Mouse (Mus musculus): Measurements from ENCODE around the gene Htra3. TPM values are rescaled to one million over a fixed set of nuclear protein-coding genes. Genes with fewer than 3 reads are reported as not detected.

Htra3 gene
- polyA plus RNA-seq, 1 experiment from 2014 or later: 5.9 TPM

DNA sequence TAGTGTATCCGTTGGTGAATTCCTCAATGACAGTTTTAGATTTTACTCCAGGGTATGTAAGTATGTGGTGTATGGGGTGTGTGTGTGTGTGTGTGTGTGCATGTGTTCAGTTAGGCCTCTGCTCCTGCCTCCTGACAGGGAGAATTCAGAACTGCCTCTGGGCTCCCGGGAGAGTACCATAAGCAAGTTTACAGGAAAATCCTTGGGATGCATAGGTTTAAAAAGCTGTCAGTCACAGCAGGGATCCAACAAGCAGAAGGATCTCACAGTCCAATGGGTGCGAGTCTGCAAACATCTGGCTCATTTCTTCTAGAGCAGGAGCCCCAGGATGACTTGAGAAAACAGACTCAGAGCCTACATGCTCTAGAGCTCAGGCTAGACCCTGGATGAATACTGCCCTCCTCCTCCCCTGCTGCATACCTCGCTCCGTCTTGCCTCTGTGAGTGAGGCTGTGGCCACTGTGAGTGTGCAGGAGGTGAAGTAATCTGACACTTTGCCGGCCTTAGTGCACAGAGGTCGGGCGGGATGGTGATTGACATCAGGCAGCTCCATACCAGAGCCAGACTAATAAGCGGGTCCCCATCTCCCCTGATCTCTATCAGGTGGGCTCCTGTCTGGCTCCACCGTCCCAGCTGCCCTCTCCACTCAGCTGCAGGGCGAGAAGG is 9.7 kb downstream of the Htra3 start:
- Histone ChIP-seq H3K9me3 (no peaks in the 10 kb centered on the region), H3K4me3 (replicated peaks) (no peak overlapping the region), H3K27me3 (no peaks in the 10 kb centered on the region; the same call in 1 of the 2 replicates), H3K4me2 (no peak overlapping the region), H3K36me3 (replicated peaks) (no peaks in the 10 kb centered on the region), H3K4me1 (no peaks in the 10 kb centered on the region; the same call in 1 of the 2 replicates), H3K27ac (no peak overlapping the region), H3K9ac (no peak overlapping the region)
- WGBS: 31% methylated on average over 11 of the region's 11 CpGs
- ATAC-seq (ENCODE audit: low FRiP score): no peak

DNA sequence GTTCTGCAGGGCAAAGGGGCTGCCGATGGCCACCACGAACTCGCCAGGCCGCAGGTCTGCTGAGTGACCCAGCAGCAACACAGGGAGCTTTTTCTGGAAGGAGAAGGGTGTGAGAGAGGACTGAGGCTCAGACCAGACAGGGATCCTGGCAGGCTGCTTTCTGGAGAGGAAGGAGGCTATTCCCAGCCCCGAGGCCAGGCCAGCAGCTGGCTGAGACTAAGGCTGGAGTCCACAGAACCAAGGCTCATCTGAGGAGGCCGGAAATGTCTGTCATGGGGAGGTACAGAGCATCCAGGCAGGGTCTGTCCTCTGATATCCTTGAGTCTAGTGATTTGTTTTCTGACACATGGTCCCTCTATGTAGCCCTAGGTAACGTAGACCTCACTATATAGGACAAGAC is 13.4 kb downstream of the Htra3 start:
- Histone ChIP-seq H3K4me1 (no peaks in the 10 kb centered on the region; the same call in 1 of the 2 replicates), H3K27me3 (no peaks in the 10 kb centered on the region; the same call in 1 of the 2 replicates), H3K4me2 (no peak overlapping the region), H3K9me3 (no peaks in the 10 kb centered on the region), H3K4me3 (replicated peaks) (no peak overlapping the region), H3K36me3 (replicated peaks) (no peaks in the 10 kb centered on the region), H3K27ac (no peak overlapping the region), H3K9ac (no peak overlapping the region)
- WGBS: 86% methylated on average over 7 of the region's 7 CpGs
- ATAC-seq (ENCODE audit: low FRiP score): no peak

DNA sequence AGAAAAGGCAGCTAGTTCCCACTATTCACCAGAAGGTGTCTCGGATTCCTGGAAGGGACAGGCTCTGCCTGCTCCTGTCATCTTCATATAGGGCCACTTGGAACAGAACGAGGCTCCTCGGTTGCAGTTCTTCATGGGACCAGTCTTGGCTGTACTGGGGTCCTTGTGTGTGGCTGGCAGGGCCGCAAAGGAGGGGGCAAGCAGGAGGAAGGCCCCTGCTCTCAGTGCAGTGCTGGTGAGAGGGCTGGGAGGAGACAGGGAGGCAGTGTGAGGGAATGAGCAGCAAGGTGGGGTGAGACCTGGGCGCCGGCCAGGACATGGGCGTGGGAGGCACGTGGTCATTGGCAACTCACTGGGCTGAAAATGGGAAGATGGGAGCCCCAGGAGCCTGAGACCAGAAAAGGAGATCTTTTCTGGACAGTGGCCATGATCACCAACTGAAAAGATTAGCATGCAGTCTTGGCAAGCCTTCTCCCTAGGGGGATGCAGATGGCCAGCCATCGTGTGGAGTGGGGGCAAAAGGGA is 17.5 kb downstream of the Htra3 start:
- no peak overlapping the region for H3K27ac ChIP-seq
- H3K4me3 ChIP-seq (replicated peaks): no peak overlapping the region
- no peak overlapping the region for H3K9ac ChIP-seq
- 87% methylated on average over 9 of the region's 9 CpGs for WGBS
- ATAC-seq (ENCODE audit: low FRiP score): no peak
- no peaks in the 10 kb centered on the region for H3K27me3 ChIP-seq
- H3K4me2 ChIP-seq: no peak overlapping the region
- no peaks in the 10 kb centered on the region for H3K9me3 ChIP-seq
- H3K4me1 ChIP-seq: no peaks in the 10 kb centered on the region
- no peaks in the 10 kb centered on the region for H3K36me3 ChIP-seq (replicated peaks)

- Histone ChIP-seq H3K27me3 (no peaks in the 10 kb centered on the region), H3K4me3 (replicated peaks) (no peak overlapping the region), H3K4me2 (no peak overlapping the region), H3K9me3 (no peaks in the 10 kb centered on the region), H3K4me1 (no peaks in the 10 kb centered on the region), H3K27ac (no peak overlapping the region), H3K36me3 (replicated peaks) (no peaks in the 10 kb centered on the region), H3K9ac (no peak overlapping the region)
- no peak for ATAC-seq (ENCODE audit: low FRiP score)
- WGBS: 74% methylated on average over 6 of the region's 6 CpGs
These were observed 18.4 kb downstream of the Htra3 start for GRCm38 (mm10) chr5:35661210-35661609.

- WGBS: 60% methylated on average over 3 of the region's 3 CpGs
- no peak overlapping the region for H3K27ac ChIP-seq
- ATAC-seq (ENCODE audit: low FRiP score): no peak
- H3K9ac ChIP-seq: no peak overlapping the region
- no peaks in the 10 kb centered on the region for H3K4me1 ChIP-seq
- no peak overlapping the region for H3K4me3 ChIP-seq (replicated peaks)
- no peaks in the 10 kb centered on the region for H3K9me3 ChIP-seq
- no peaks in the 10 kb centered on the region for H3K27me3 ChIP-seq
- H3K36me3 ChIP-seq (replicated peaks): no peaks in the 10 kb centered on the region
- no peak overlapping the region for H3K4me2 ChIP-seq
These were observed 20.1 kb downstream of the Htra3 start for GRCm38 (mm10) chr5:35659503-35659902.

DNA sequence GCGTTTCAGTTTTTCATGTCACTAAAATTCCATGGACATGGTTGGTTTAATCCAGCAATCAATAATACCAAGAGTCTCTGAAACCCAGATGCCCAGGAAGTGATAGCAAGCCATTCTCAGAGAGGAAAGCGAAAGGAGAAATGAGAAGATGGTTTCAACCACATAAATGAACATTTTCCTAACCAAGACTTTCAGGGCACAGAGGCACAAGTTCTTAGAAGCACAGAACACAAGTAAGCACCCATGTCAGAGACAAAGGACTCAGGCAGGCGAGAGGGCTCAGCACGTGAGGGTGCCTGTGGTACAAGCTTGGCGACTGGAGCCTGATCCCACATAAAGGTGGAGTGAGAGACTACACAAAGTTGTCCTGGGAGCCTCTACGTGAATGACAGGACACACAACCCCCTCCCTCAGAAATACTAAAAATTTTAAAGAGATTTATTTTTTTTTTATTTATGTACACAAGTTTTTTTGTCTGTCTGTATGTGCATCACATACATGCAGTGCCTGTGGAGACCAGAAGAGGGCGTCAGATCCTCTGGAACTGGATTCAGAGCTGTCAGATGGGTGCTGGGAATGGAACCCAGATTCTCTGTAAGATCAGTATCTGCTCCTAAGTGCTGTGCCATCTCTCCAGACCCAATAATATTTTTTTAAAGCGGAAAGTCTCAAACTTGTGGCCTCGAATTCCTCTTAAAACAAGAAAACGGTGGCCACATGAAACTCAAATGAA is 23.7 kb downstream of the Htra3 start:
- Histone ChIP-seq H3K9ac (no peak overlapping the region), H3K9me3 (no peaks in the 10 kb centered on the region), H3K4me3 (replicated peaks) (no peak overlapping the region), H3K27ac (no peak overlapping the region), H3K36me3 (replicated peaks) (no peaks in the 10 kb centered on the region), H3K4me1 (no peaks in the 10 kb centered on the region), H3K4me2 (no peak overlapping the region), H3K27me3 (no peaks in the 10 kb centered on the region)
- no peak for ATAC-seq (ENCODE audit: low FRiP score)
- WGBS: 89% methylated on average over 10 of the region's 10 CpGs

DNA sequence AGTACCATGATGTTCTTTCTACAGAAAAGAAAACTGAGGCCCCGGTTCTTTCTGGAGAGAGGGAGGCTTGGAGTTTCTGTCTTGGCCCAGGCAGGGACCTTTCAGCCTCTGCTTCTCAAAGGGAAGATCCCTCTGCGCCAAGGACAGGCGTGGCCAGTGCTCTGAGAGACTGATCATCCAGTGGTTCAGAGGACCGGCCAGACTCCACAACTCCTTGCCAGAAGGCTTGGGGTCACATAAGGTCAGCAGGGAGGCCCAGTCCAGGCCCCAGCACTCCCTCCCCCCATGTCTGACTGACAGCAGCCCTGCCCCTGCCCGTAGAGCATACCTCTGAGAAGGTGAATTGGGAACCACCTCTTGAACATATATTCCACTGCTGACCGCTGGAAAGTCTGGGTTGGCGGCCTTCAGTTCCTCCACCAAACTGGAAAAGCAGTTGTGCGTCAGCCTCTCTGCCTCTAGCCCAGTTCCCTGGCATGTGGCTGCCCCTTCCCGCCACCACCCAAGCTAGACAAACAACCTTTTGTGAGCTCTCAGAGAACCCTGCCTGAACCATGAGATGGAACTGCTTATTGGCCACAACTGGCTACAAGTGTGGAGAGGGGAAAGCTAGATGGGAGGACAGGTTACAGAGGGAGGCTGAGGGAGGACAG is 25.7 kb downstream of the Htra3 start:
- Histone ChIP-seq H3K4me1 (no peaks in the 10 kb centered on the region), H3K4me3 (replicated peaks) (no peak overlapping the region), H3K36me3 (replicated peaks) (no peaks in the 10 kb centered on the region), H3K9ac (no peak overlapping the region), H3K27me3 (no peaks in the 10 kb centered on the region), H3K4me2 (no peak overlapping the region), H3K27ac (no peak overlapping the region), H3K9me3 (no peaks in the 10 kb centered on the region)
- 80% methylated on average over 9 of the region's 9 CpGs for WGBS
- ATAC-seq (ENCODE audit: low FRiP score): no peak

GRCm38 (mm10) chr5:35652872-35653271 is 26.7 kb downstream of the Htra3 start:
- Histone ChIP-seq H3K9me3 (no peaks in the 10 kb centered on the region), H3K27me3 (no peaks in the 10 kb centered on the region), H3K4me3 (replicated peaks) (no peak overlapping the region), H3K4me1 (no peaks in the 10 kb centered on the region), H3K36me3 (replicated peaks) (no peaks in the 10 kb centered on the region), H3K27ac (no peak overlapping the region), H3K9ac (no peak overlapping the region), H3K4me2 (no peak overlapping the region)
- no peak for ATAC-seq (ENCODE audit: low FRiP score)
- WGBS: 92% methylated on average over 13 of the region's 13 CpGs

GRCm38 (mm10) chr5:35652319-35652718 is 27.3 kb downstream of the Htra3 start:
- no peaks in the 10 kb centered on the region for H3K4me1 ChIP-seq
- H3K9ac ChIP-seq: no peak overlapping the region
- no peaks in the 10 kb centered on the region for H3K9me3 ChIP-seq
- no peak overlapping the region for H3K4me3 ChIP-seq (replicated peaks)
- ATAC-seq (ENCODE audit: low FRiP score): no peak
- H3K27me3 ChIP-seq: no peaks in the 10 kb centered on the region
- WGBS: 83% methylated on average over 3 of the region's 3 CpGs
- H3K4me2 ChIP-seq: no peak overlapping the region
- H3K36me3 ChIP-seq (replicated peaks): no peaks in the 10 kb centered on the region
- no peak overlapping the region for H3K27ac ChIP-seq

GRCm38 (mm10) chr5:35648230-35648629 is 31.4 kb downstream of the Htra3 start:
- Histone ChIP-seq H3K4me3 (replicated peaks) (no peak overlapping the region), H3K9ac (no peak overlapping the region), H3K4me2 (no peak overlapping the region), H3K4me1 (no peaks in the 10 kb centered on the region), H3K36me3 (replicated peaks) (no peaks in the 10 kb centered on the region), H3K27ac (no peak overlapping the region), H3K27me3 (0 out of 2 replicates have a peak, but pooled peaks cover 4% of the 10 kb centered on the region), H3K9me3 (no peaks in the 10 kb centered on the region)
- 60% methylated on average over 2 of the region's 2 CpGs for WGBS
- ATAC-seq (ENCODE audit: low FRiP score): no peak

GRCm38 (mm10) chr5:35647562-35647961 is 32.0 kb downstream of the Htra3 start:
- 84% methylated on average over 4 of the region's 4 CpGs for WGBS
- Histone ChIP-seq H3K4me2 (no peak overlapping the region), H3K36me3 (replicated peaks) (no peaks in the 10 kb centered on the region), H3K27me3 (0 out of 2 replicates have a peak, but pooled peaks cover 4% of the 10 kb centered on the region), H3K4me3 (replicated peaks) (no peak overlapping the region), H3K4me1 (no peaks in the 10 kb centered on the region), H3K9ac (no peak overlapping the region), H3K27ac (no peak overlapping the region), H3K9me3 (no peaks in the 10 kb centered on the region)
- ATAC-seq (ENCODE audit: low FRiP score): no peak

DNA sequence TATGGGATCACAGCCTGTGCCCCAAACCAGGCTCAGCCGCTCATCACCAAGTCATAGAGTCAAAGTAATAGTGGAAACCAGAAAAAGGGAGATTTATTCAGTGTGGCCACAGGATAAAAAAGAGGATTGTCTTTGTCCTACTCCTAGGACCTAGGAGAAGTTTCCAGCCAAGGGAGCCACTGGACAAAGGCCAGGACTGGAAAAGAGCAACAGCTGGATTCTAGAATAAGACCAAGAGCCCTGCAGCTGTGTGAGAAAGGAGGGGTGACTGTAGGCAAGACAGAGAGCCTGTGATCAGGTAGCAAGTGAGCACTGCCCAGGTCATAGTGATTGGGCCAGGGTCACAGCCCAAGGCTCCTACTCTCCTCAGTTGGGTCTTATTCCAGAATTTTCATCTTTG is 32.7 kb downstream of the Htra3 start:
- Histone ChIP-seq H3K4me1 (no peaks in the 10 kb centered on the region), H3K4me2 (no peak overlapping the region), H3K27ac (no peak overlapping the region), H3K9me3 (no peaks in the 10 kb centered on the region), H3K36me3 (replicated peaks) (no peaks in the 10 kb centered on the region), H3K9ac (no peak overlapping the region), H3K4me3 (replicated peaks) (no peak overlapping the region), H3K27me3 (0 out of 2 replicates have a peak, but pooled peaks cover 4% of the 10 kb centered on the region)
- WGBS: 85% methylated on average over 1 of the region's 1 CpGs
- ATAC-seq (ENCODE audit: low FRiP score): no peak
